Mouse (Mus musculus) brown adipose tissue, adult 24 weeks (tissue): Measurements from ENCODE around the gene Dtd2. TPM values are rescaled to one million over a fixed set of nuclear protein-coding genes. Genes with fewer than 3 reads are reported as not detected.

Experiments
- H3K27ac ChIP-seq: fragments of 200-500 bp; replicated peaks from 2 replicates; pipeline ENCODE4 v1.5.1; 2012; ENCODE audit warnings: low read depth, mild to moderate bottlenecking, low read length
- H3K4me1 ChIP-seq: fragments of 200-500 bp; 2 replicates; pipeline ENCODE4 v1.6.1; 2012; ENCODE audit warnings: low read length, mixed read lengths; ENCODE audit not compliant: control insufficient read depth, insufficient read depth, insufficient read length
- H3K4me3 ChIP-seq: fragments of 200-500 bp; 2 replicates; pipeline ENCODE4 v1.5.1; 2012; ENCODE audit warnings: low read depth, mild to moderate bottlenecking, low read length, moderate library complexity; ENCODE audit not compliant: insufficient read depth
- polyA plus RNA-seq: library from polyadenylated mRNA; stranded (reverse); fragments of >200 nt; gene quantifications from 2 replicates; pipeline ENCODE4 v1.2.4, GENCODE M21; 2012; ENCODE audit not compliant: missing spikeins, insufficient read depth, insufficient read length

The Dtd2 gene
- polyA plus RNA-seq, 1 experiment: 18.2 TPM

GRCm38 (mm10) chr12:51969876-51970275 is 36.4 kb downstream of the Dtd2 start:
- H3K27ac ChIP-seq: no peak overlapping the region
- peak overlapping the region; percentile 37; the same call in 1 of the 2 replicates for H3K4me3 ChIP-seq
- H3K4me1 ChIP-seq: no peaks in the 10 kb centered on the region

DNA sequence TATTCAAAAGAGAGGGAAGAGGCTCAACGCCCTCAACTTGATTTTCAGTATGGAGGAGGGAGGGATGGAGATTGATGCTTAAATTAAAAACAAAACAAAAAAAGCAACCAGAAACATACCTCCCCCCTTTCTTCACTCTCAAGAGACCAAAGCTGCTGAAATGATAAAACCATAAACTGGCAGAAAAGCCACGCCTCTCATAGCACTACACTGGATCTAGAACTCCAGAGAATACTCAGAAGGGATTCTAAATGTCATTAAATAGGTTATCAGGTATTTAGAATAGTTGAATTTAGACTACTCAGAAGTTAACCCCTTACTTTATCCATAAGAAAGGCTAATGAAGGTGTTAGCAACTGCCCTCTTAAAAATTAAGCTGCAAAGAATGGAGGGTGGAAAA is 37.2 kb downstream of the Dtd2 start:
- Histone ChIP-seq H3K4me1 (no peaks in the 10 kb centered on the region), H3K4me3 (no peak overlapping the region), H3K27ac (no peak overlapping the region)

GRCm38 (mm10) chr12:51967915-51968595 is 38.2 kb downstream of the Dtd2 start:
- Histone ChIP-seq H3K4me1 (no peaks in the 10 kb centered on the region), H3K4me3 (no peak overlapping the region), H3K27ac (no peak overlapping the region)

GRCm38 (mm10) chr12:51957626-51958025 is 48.7 kb downstream of the Dtd2 start:
- Histone ChIP-seq H3K4me1 (no peaks in the 10 kb centered on the region), H3K27ac (no peak overlapping the region), H3K4me3 (no peak overlapping the region)

DNA sequence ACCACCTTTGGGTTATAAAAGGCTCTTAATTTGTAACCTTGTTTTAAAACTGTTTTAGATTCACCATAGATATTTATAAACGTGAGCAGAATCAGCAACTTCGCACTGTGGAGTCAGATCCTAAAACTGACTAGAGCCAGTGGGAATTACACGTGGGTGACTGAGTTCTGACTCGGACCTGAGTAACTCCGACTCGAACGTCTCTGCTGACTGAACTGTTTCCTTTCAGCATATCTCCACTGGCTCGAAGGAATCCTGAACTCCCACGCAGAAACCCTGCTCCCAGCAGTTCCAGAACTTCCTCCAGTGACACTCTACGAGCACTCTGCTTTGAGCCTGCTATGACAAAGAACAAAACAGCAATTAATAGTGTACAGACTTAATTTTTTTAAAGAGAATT is 54.0 kb downstream of the Dtd2 start:
- Histone ChIP-seq H3K4me1 (no peaks in the 10 kb centered on the region), H3K4me3 (no peak overlapping the region), H3K27ac (no peak overlapping the region)

DNA sequence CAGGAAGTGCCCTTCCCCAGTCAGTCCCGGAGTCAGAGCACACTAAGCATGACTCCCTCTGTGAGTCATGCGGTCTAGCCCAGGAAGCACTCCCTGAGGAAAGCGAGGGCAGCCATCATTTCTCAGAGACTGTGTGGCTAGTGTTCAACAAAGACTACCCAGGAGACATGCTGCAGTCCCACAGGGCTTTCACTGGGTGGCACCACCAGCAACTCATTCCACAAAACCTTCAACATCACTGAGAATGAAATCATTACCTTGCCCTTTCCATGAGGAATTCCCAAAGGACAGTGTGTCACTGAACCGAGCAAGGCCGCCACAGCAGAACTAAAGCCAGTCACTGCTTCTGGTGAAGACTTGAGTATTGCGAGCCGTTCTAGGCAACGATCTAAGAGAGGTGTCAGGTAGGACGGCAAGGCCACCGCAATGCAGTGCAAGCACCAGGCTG is 58.8 kb downstream of the Dtd2 start:
- H3K4me1 ChIP-seq: no peaks in the 10 kb centered on the region
- no peak overlapping the region for H3K27ac ChIP-seq
- no peak overlapping the region for H3K4me3 ChIP-seq

- H3K4me1 ChIP-seq: no peaks in the 10 kb centered on the region
- no peak overlapping the region for H3K4me3 ChIP-seq
- no peak overlapping the region for H3K27ac ChIP-seq
Observed at GRCm38 (mm10) chr12:51945331-51945730, 61.0 kb downstream of the Dtd2 start.

DNA sequence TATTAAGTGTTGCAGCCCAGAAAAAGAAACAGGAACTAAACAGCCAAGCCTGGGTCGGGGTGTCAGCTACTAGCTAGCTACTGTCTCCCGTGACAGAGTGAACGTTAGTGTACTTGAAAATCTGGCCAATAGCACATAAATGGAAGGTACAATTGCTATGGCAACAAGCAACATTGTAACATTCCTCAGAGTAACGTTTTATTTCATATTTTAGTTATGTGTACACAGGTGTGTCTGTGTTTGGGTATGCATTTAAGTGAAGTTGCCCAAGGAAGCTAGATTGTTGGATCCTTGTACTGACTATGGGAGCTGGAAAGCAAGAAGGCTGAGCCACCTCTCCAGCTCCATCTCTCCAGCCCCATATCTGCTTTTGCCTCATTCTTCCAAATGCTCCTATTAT is 66.5 kb downstream of the Dtd2 start:
- Histone ChIP-seq H3K4me3 (no peak overlapping the region), H3K27ac (no peak overlapping the region), H3K4me1 (no peaks in the 10 kb centered on the region)

Other genes with a start within 250 kb of the Dtd2 start
- 27.3 and 27.8 TPM in 2 replicates for gene Hectd1, start 177.0 kb downstream of the Dtd2 start, polyA plus RNA-seq
- 6.0 and 7.1 TPM in 2 replicates for gene Heatr5a, start 35.2 kb downstream of the Dtd2 start, polyA plus RNA-seq
- gene Gpr33, start 21.6 kb upstream of the Dtd2 start, polyA plus RNA-seq: not detected in 2 replicates
- 13.0 and 14.6 TPM in 2 replicates for gene Nubpl, start 91.2 kb upstream of the Dtd2 start, polyA plus RNA-seq